ENCODE assay signal across 8 mouse cellular contexts in genomic region chr17:15041175-15041729, GRCm38 (mm10). TPM values are rescaled to one million over a fixed set of nuclear protein-coding genes. Genes with fewer than 3 reads are reported as not detected.
DNase-seq lines count a peak whose midpoint lies in the region; ATAC-seq lines count a peak whose summit lies in the region.
"Not testable (repeated sequence)": the region's sequence is repeated elsewhere in the genome, so short reads cannot be mapped to it uniquely, and the experiment has no call there.

Ermard (plus strand) TSS chr17:15041208.
Tcte3 (minus strand) TSS chr17:15041488.
Gm3448 (minus strand) TSS chr17:15041537.

- not testable (repeated sequence) for H3K9ac ChIP-seq in heart, embryonic 12.5 days; intestine, embryonic 16.5 days (ENCODE audit: low read depth, low read length)

- H3K9me3 ChIP-seq in heart, embryonic 12.5 days (replicated peaks); intestine, embryonic 16.5 days (ENCODE audit: control insufficient read depth, low read length): not testable (repeated sequence)

- not testable (repeated sequence) for H3K27me3 ChIP-seq in heart, embryonic 12.5 days (replicated peaks); intestine, embryonic 16.5 days (replicated peaks; ENCODE audit: control insufficient read depth, insufficient read depth, low read length)

- peak; percentile 97 for ATAC-seq in cerebellum, adult (ENCODE audit: insufficient number of reproducible peaks, low FRiP score, low TSS enrichment)
- ATAC-seq in erythroid progenitor cell, adult 5-6 weeks (replicated peaks; ENCODE audit: low FRiP score, poor library complexity, severe bottlenecking), result peak; percentile 93
- ATAC-seq in heart, embryonic 12.5 days (ENCODE audit: insufficient number of reproducible peaks, low FRiP score), result peak; percentile 98
- peak; percentile 98 for ATAC-seq in intestine, embryonic 16.5 days

- H3K4me2 ChIP-seq in heart, embryonic 12.5 days; intestine, embryonic 16.5 days (ENCODE audit: low read depth, low read length): not testable (repeated sequence)

- 0% methylated on average over 14 of the region's 56 CpGs for WGBS in heart, embryonic 12.5 days
- 0% methylated on average over 11 of the region's 56 CpGs for WGBS in intestine, embryonic 16.5 days

- not testable (repeated sequence) for H3K27ac ChIP-seq in heart, embryonic 12.5 days (ENCODE audit: poor library complexity, severe bottlenecking); intestine, embryonic 16.5 days (ENCODE audit: low read length)

- H3K4me1 ChIP-seq in heart, embryonic 12.5 days (replicated peaks); intestine, embryonic 16.5 days (ENCODE audit: control insufficient read depth, insufficient read depth, low read length): not testable (repeated sequence)

- intact Hi-C loops in left cerebral cortex, postnatal 4 days (cut with DNase I), result not testable (repeated sequence)

- DNase-seq in left cerebral cortex, postnatal 4 days, result peak; percentile 55
- DNase-seq in lung, postnatal 4 days, result peak; percentile 47 to 53
- peak; percentile 51 for DNase-seq in ovary, postnatal 36 days (ENCODE audit: low spot score)
- peak; percentile 55 for DNase-seq in thymus, postnatal 4 days

- H3K36me3 ChIP-seq in heart, embryonic 12.5 days; intestine, embryonic 16.5 days (ENCODE audit: control insufficient read depth, insufficient read depth, low read length): not testable (repeated sequence)

- H3K4me3 ChIP-seq in heart, embryonic 12.5 days, result 0 out of 2 replicates have a peak within 1 kb of the TSS, but pooled peaks have one; percentile 26
- not testable (repeated sequence) for H3K4me3 ChIP-seq in intestine, embryonic 16.5 days (ENCODE audit: low read length)

RNA-seq across cellular contexts. Expression of gene Ermard, which starts in this region (rescaled TPM):
- total RNA-seq in erythroid progenitor cell, adult 5-6 weeks (2015; ENCODE audit: low replicate concordance), result 90.5 and 91.5 TPM in 2 replicates
- 43.6 and 72.8 TPM in 2 replicates for total RNA-seq in erythroid progenitor cell, adult 5-6 weeks (2017; ENCODE audit: low replicate concordance)
- polyA plus RNA-seq in heart, embryonic 12.5 days (2016; fragmentation: Nextera tagmentation; extraction: Ambion mirVana), result 61.2 and 62.7 TPM in 2 replicates
- 50.0 and 58.1 TPM in 2 replicates for polyA plus RNA-seq in intestine, embryonic 16.5 days (2015; fragmentation: Nextera tagmentation; extraction: Ambion mirVana)
- 10 to 100 TPM; 56.5 to 58.0 TPM for total RNA-seq in left cerebral cortex, postnatal 4 days (2021)

RNA-seq across cellular contexts. Expression of gene Tcte3, which starts in this region (rescaled TPM):
- total RNA-seq in erythroid progenitor cell, adult 5-6 weeks (2015; ENCODE audit: low replicate concordance), result 14.8 TPM in 1 of 2 replicates, not detected in the other
- total RNA-seq in erythroid progenitor cell, adult 5-6 weeks (2017; ENCODE audit: low replicate concordance), result 4.1 TPM in 1 of 2 replicates, not detected in the other
- 0.61 TPM in 1 of 2 replicates, not detected in the other for polyA plus RNA-seq in heart, embryonic 12.5 days (2016; fragmentation: Nextera tagmentation; extraction: Ambion mirVana)
- 1.4 TPM in 1 of 2 replicates, not detected in the other for polyA plus RNA-seq in intestine, embryonic 16.5 days (2015; fragmentation: Nextera tagmentation; extraction: Ambion mirVana)
- 1 to 10 TPM in 1 of 2 experiments, under 1 TPM in 1; 0.79 to 3.2 TPM for total RNA-seq in left cerebral cortex, postnatal 4 days (2021)

RNA-seq across cellular contexts. Expression of gene Gm3448, which starts in this region (rescaled TPM):
- 2.2 and 2.9 TPM in 2 replicates for total RNA-seq in erythroid progenitor cell, adult 5-6 weeks (2015; ENCODE audit: low replicate concordance)
- 2.8 and 11.4 TPM in 2 replicates for total RNA-seq in erythroid progenitor cell, adult 5-6 weeks (2017; ENCODE audit: low replicate concordance)
- polyA plus RNA-seq in heart, embryonic 12.5 days (2016; fragmentation: Nextera tagmentation; extraction: Ambion mirVana), result 2.4 TPM in 2 replicates
- polyA plus RNA-seq in intestine, embryonic 16.5 days (2015; fragmentation: Nextera tagmentation; extraction: Ambion mirVana), result 3.3 and 4.1 TPM in 2 replicates
- total RNA-seq in left cerebral cortex, postnatal 4 days (2021), result 1 to 10 TPM; 6.6 to 7.7 TPM
